Mouse (Mus musculus): ENCODE measurements around the gene Atp11c. TPM values are rescaled to one million over a fixed set of nuclear protein-coding genes. Genes with fewer than 3 reads are reported as not detected.

Atp11c gene
- polyA plus RNA-seq, 1 experiment from 2014 or later, result 3.6 TPM

DNA sequence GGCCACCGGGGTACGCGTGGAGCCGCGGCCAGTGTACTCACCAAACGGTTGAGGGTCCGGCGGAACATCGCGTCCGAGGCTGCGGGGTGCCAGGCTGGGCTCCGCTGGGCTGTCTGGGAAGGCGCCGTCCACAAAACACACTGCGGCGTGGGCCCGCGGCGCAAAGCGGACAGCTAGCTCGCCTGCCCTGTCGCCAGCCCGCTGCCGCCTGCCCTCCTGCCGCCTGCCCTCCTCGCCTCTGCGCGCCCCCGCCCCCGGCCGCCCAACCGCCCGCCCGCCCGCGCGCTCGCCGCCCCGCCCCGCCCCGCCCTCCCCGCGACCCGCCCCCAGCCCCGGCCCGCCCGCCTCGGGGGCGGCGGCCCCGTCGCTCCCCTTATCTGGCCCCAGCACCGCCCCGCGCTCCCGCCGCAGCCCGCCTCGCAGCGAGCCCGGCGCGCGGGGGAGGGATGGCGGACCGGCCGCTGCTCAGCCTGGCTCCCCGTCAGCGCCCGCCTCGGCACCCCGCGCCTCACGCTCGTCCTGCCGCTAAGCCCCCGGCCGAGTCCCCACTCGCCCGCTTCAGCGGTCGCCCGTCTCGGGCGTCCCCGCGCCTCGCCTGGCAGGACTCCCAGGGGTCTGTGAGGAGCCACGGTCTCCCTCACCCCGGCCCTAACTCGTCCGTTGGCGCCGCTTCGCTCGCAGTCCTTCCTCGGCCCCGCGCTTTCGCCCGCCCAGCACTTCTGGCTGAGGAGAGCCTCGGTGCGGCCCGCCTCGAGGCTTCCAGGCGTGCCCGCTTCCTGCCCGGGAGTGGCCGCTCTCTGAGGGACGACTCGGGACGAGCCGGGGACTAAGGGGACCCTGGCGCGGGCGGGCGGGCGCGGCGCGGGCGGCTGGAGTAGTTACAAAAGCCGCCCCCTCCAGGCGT is 188.5 kb downstream of the Atp11c start:
- Histone ChIP-seq H3K9ac (ENCODE audit: low read depth, low read length) (peak overlapping the region; percentile 87), H3K9me3 (ENCODE audit: control insufficient read depth, low read length) (no peaks in the 10 kb centered on the region), H3K4me1 (ENCODE audit: control insufficient read depth, insufficient read depth, low read length) (no peaks in the 10 kb centered on the region), H3K27ac (ENCODE audit: low read length) (peak overlapping the region; percentile 93), H3K4me2 (ENCODE audit: low read depth, low read length) (peak overlapping the region; percentile 77), H3K36me3 (ENCODE audit: control insufficient read depth, insufficient read depth, low read length) (no peaks in the 10 kb centered on the region), H3K4me3 (ENCODE audit: low read length) (peak overlapping the region; percentile 69), H3K27me3 (replicated peaks; ENCODE audit: control insufficient read depth, insufficient read depth, low read length) (no peaks in the 10 kb centered on the region)
- ATAC-seq, result peak; percentile 87
- 17% methylated on average over 69 of the region's 126 CpGs for WGBS

DNA sequence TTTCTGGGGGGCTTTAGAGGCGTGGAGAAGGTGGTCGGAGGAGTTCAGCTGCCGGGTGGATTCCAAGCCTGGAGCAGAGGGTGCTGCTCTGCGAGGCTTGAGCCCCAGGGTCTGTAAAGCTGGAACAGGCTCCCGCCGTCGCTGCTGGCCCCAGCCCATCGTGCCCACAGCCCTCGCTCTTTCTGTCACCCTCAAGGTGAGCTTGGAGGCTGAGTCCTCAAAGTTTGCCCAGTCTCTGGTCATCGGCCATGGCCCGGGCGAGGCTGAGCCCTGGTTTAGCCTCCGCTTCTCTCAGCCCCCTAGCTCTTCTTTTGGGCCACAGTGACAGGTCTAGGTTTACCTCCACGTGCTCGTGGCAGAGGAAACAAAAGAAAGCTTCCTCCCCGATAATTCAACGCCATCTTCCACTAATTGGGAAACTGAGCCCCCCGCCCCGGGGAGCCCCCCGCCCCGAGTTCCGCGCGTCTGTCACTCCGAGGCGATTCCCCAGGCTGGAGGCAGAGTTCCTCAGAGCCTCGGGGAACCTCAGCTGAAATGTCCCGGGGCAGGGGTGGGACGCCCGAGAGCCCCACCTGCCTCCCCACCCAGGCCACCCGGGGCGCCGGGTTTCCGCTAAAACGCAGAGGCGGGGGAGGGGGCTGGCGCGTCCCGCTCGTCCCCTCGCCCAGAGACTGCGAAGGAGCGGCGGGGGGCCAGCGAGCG is 189.3 kb downstream of the Atp11c start:
- Histone ChIP-seq H3K27ac (ENCODE audit: low read length) (no peak overlapping the region), H3K9ac (ENCODE audit: low read depth, low read length) (peak overlapping the region; percentile 76), H3K4me2 (ENCODE audit: low read depth, low read length) (peak overlapping the region; percentile 77), H3K4me3 (ENCODE audit: low read length) (peak overlapping the region; percentile 69), H3K9me3 (ENCODE audit: control insufficient read depth, low read length) (no peaks in the 10 kb centered on the region), H3K27me3 (replicated peaks; ENCODE audit: control insufficient read depth, insufficient read depth, low read length) (no peaks in the 10 kb centered on the region), H3K4me1 (ENCODE audit: control insufficient read depth, insufficient read depth, low read length) (no peaks in the 10 kb centered on the region), H3K36me3 (ENCODE audit: control insufficient read depth, insufficient read depth, low read length) (no peaks in the 10 kb centered on the region)
- peak; percentile 38 for ATAC-seq
- 21% methylated on average over 32 of the region's 46 CpGs for WGBS

DNA sequence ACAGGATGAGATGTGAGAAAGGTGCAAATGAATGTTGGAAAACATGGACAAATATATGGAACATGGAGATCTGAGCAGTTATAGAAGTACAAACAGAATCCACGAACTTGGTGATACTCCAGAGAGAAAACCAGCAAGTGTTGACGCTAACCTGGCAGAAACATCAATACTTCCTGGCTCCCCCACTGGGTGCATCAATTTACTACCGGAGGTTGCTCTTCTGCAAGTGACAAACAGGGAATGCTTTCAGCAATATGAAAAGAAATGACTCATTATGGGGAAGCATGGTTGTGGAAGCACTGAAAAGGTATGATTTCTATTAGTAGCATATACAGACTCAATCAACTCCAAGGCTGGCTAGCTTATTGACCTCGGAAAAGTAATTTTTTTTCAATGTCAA is 198.2 kb downstream of the Atp11c start:
- H3K4me3 ChIP-seq (ENCODE audit: low read length), result no peak overlapping the region
- H3K9ac ChIP-seq (ENCODE audit: low read depth, low read length), result no peak overlapping the region
- no peaks in the 10 kb centered on the region for H3K27me3 ChIP-seq (replicated peaks; ENCODE audit: control insufficient read depth, insufficient read depth, low read length)
- no peak for ATAC-seq
- no peaks in the 10 kb centered on the region for H3K4me1 ChIP-seq (ENCODE audit: control insufficient read depth, insufficient read depth, low read length)
- no peaks in the 10 kb centered on the region for H3K9me3 ChIP-seq (ENCODE audit: control insufficient read depth, low read length)
- no peak overlapping the region for H3K4me2 ChIP-seq (ENCODE audit: low read depth, low read length)
- no peaks in the 10 kb centered on the region for H3K36me3 ChIP-seq (ENCODE audit: control insufficient read depth, insufficient read depth, low read length)
- H3K27ac ChIP-seq (ENCODE audit: low read length), result no peak overlapping the region
- 72% methylated on average over 4 of the region's 4 CpGs for WGBS

DNA sequence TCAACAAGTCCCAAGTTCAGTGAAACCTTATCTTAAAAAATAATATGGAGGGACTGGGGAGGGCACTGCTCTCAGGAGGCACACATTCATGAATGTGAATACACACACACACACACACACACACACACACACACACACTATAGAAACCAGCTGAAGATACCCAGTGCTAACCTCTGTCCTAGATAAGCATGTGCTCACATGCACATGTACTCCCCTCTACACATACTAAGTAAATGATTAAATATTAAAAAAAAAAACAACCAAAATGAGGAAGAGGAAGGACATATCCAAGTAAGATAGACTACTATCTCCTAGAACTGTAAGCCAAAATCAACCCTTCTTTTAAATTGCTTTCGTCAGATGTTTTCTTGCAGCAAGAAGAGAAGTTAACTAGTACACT is 205.6 kb downstream of the Atp11c start:
- no peak for ATAC-seq
- H3K4me2 ChIP-seq (ENCODE audit: low read depth, low read length), result no peak overlapping the region
- no peaks in the 10 kb centered on the region for H3K36me3 ChIP-seq (ENCODE audit: control insufficient read depth, insufficient read depth, low read length)
- H3K27me3 ChIP-seq (replicated peaks; ENCODE audit: control insufficient read depth, insufficient read depth, low read length), result no peaks in the 10 kb centered on the region
- WGBS, result 86% methylated on average over 1 of the region's 1 CpGs
- no peaks in the 10 kb centered on the region for H3K4me1 ChIP-seq (ENCODE audit: control insufficient read depth, insufficient read depth, low read length)
- no peaks in the 10 kb centered on the region for H3K9me3 ChIP-seq (ENCODE audit: control insufficient read depth, low read length)
- H3K9ac ChIP-seq (ENCODE audit: low read depth, low read length), result no peak overlapping the region
- no peak overlapping the region for H3K4me3 ChIP-seq (ENCODE audit: low read length)
- H3K27ac ChIP-seq (ENCODE audit: low read length), result no peak overlapping the region

DNA sequence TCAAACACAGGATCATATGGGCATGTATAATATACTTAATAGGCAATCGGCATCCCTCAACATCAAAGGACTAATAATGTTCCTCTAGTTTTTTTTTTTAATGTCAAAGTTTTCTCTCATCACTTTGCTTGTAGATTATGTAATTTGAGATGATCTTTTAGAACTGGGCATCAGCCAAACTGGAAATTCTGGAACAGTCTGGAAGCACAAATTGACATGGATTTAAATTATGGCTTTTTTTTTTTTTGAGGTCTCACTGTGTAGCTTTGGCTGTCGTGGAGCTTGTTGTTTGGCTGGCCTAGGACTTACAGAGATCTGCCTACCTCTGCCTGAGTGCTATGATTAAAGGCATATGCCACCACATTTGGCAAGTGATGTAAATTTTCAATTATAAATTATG is 210.8 kb downstream of the Atp11c start:
- Histone ChIP-seq H3K4me2 (ENCODE audit: low read depth, low read length) (no peak overlapping the region), H3K9me3 (ENCODE audit: control insufficient read depth, low read length) (no peaks in the 10 kb centered on the region), H3K4me3 (ENCODE audit: low read length) (no peak overlapping the region), H3K9ac (ENCODE audit: low read depth, low read length) (no peak overlapping the region), H3K27ac (ENCODE audit: low read length) (no peak overlapping the region), H3K4me1 (ENCODE audit: control insufficient read depth, insufficient read depth, low read length) (no peaks in the 10 kb centered on the region), H3K36me3 (ENCODE audit: control insufficient read depth, insufficient read depth, low read length) (no peaks in the 10 kb centered on the region), H3K27me3 (replicated peaks; ENCODE audit: control insufficient read depth, insufficient read depth, low read length) (no peaks in the 10 kb centered on the region)
- WGBS, result 75% methylated on average over 2 of the region's 2 CpGs
- no peak for ATAC-seq

DNA sequence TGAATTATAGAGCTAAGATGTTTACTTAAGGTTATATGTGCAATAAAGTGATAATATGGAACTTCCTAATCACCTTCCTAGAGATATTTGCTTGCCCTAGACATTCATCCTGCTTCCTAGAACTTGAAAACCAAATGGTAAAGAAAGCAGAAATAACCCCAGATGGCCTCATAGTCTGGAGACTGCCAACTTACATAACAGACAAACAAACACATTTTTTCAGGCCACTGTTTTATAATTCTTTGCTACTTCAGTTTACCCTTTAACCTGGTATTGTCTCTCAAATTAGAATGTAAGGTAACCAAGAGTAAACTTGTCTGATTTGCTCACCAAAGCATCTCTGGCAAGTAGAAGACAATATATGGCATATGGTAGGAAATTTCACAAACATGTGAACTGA is 212.1 kb downstream of the Atp11c start:
- no peak overlapping the region for H3K9ac ChIP-seq (ENCODE audit: low read depth, low read length)
- no peak for ATAC-seq
- H3K4me1 ChIP-seq (ENCODE audit: control insufficient read depth, insufficient read depth, low read length), result no peaks in the 10 kb centered on the region
- H3K36me3 ChIP-seq (ENCODE audit: control insufficient read depth, insufficient read depth, low read length), result no peaks in the 10 kb centered on the region
- H3K9me3 ChIP-seq (ENCODE audit: control insufficient read depth, low read length), result no peaks in the 10 kb centered on the region
- H3K27ac ChIP-seq (ENCODE audit: low read length), result no peak overlapping the region
- H3K4me3 ChIP-seq (ENCODE audit: low read length), result no peak overlapping the region
- H3K4me2 ChIP-seq (ENCODE audit: low read depth, low read length), result no peak overlapping the region
- no peaks in the 10 kb centered on the region for H3K27me3 ChIP-seq (replicated peaks; ENCODE audit: control insufficient read depth, insufficient read depth, low read length)

DNA sequence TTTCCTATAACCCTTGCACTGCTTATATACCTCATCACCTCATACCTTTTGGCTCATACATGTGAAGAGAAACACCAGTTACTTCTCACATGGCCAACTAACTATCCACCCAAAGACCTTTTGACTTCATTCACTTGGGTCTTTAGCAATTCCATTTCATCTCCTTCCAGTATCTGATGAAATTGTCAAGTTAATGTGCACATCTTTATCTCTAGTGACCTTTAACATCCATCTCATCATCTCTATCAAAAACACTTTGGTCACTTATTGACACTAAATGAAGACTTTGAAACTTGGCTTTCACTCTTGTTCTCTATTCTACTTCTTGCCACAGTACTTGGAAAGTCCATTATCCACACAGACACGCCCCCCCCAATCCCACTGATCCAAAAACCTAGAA is 243.8 kb downstream of the Atp11c start:
- Histone ChIP-seq H3K27ac (ENCODE audit: low read length) (no peak overlapping the region), H3K4me3 (ENCODE audit: low read length) (no peak overlapping the region), H3K9ac (ENCODE audit: low read depth, low read length) (no peak overlapping the region), H3K4me2 (ENCODE audit: low read depth, low read length) (no peak overlapping the region), H3K36me3 (ENCODE audit: control insufficient read depth, insufficient read depth, low read length) (no peaks in the 10 kb centered on the region), H3K9me3 (ENCODE audit: control insufficient read depth, low read length) (no peaks in the 10 kb centered on the region), H3K27me3 (replicated peaks; ENCODE audit: control insufficient read depth, insufficient read depth, low read length) (no peaks in the 10 kb centered on the region), H3K4me1 (ENCODE audit: control insufficient read depth, insufficient read depth, low read length) (no peaks in the 10 kb centered on the region)
- 100% methylated on average over 1 of the region's 1 CpGs for WGBS
- no peak for ATAC-seq

DNA sequence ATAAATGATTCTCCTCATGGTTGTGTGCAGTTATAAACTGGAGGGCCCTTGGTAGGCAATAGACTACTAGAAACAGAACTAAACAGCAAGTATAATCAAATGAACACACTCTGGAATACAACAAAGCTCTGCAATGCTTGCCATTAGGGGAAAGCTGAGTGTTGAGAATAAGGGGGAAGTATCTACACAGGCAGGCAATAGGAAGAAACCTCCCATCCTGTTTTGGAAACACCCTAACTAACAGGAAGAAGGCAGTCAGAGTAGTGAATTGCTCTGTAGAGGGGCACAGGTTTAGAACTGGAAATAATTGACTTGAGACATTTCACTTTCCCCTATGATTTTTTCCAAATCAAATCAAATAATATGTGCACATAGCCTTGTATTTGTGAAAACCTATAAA is 247.1 kb downstream of the Atp11c start:
- H3K9ac ChIP-seq (ENCODE audit: low read depth, low read length), result no peak overlapping the region
- no peak overlapping the region for H3K4me3 ChIP-seq (ENCODE audit: low read length)
- no peak overlapping the region for H3K4me2 ChIP-seq (ENCODE audit: low read depth, low read length)
- no peaks in the 10 kb centered on the region for H3K9me3 ChIP-seq (ENCODE audit: control insufficient read depth, low read length)
- H3K4me1 ChIP-seq (ENCODE audit: control insufficient read depth, insufficient read depth, low read length), result no peaks in the 10 kb centered on the region
- no peaks in the 10 kb centered on the region for H3K36me3 ChIP-seq (ENCODE audit: control insufficient read depth, insufficient read depth, low read length)
- H3K27me3 ChIP-seq (replicated peaks; ENCODE audit: control insufficient read depth, insufficient read depth, low read length), result no peaks in the 10 kb centered on the region
- ATAC-seq, result no peak
- H3K27ac ChIP-seq (ENCODE audit: low read length), result no peak overlapping the region

DNA sequence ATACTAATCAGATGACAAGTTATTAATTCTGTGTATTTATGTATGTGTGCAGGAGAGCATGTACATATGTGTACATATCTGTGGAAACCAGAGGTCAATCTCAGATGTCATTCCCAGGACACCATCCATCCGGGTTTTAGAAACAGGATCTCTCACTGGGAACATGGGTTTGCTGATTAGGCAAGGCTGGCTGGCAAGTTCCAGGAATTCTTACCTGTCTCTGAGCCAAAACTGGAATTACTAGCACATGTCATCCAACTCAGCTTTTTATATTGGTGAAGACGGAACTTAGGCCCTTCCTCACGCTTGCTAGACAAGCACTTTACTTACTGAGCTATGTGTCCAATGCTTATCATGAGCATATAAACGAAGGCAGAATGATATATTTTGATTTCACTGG is 247.5 kb downstream of the Atp11c start:
- WGBS, result 73% methylated on average over 4 of the region's 4 CpGs
- no peak overlapping the region for H3K9ac ChIP-seq (ENCODE audit: low read depth, low read length)
- no peaks in the 10 kb centered on the region for H3K27me3 ChIP-seq (replicated peaks; ENCODE audit: control insufficient read depth, insufficient read depth, low read length)
- no peak overlapping the region for H3K4me3 ChIP-seq (ENCODE audit: low read length)
- H3K4me2 ChIP-seq (ENCODE audit: low read depth, low read length), result no peak overlapping the region
- no peaks in the 10 kb centered on the region for H3K9me3 ChIP-seq (ENCODE audit: control insufficient read depth, low read length)
- H3K36me3 ChIP-seq (ENCODE audit: control insufficient read depth, insufficient read depth, low read length), result no peaks in the 10 kb centered on the region
- no peaks in the 10 kb centered on the region for H3K4me1 ChIP-seq (ENCODE audit: control insufficient read depth, insufficient read depth, low read length)
- no peak overlapping the region for H3K27ac ChIP-seq (ENCODE audit: low read length)
- no peak for ATAC-seq
